ENCODE assay signal across 8 mouse cellular contexts in genomic region chr11:76028072-76028465, GRCm38 (mm10). TPM values are rescaled to one million over a fixed set of nuclear protein-coding genes. Genes with fewer than 3 reads are reported as not detected.
DNase-seq lines count a peak whose midpoint lies in the region; ATAC-seq and TF ChIP-seq lines count a peak whose summit lies in the region.

No protein-coding gene starts in this region.

- H3K4me2 ChIP-seq in kidney, embryonic 15.5 days: peak overlapping the region; percentile 88
- peak overlapping the region; percentile 85 for H3K4me2 ChIP-seq in heart, embryonic 16.5 days (ENCODE audit: low read depth, low read length)
- H3K4me2 ChIP-seq in liver, embryonic 11.5 days: peak overlapping the region; percentile 99

- peak overlapping the region; percentile 81 for H3K4me3 ChIP-seq in kidney, embryonic 15.5 days (replicated peaks)
- H3K4me3 ChIP-seq in bone marrow macrophage, adult 2 months (ENCODE audit: insufficient read depth, low read length): peak overlapping the region; percentile 67
- peak overlapping the region; percentile 73 for H3K4me3 ChIP-seq in heart, embryonic 16.5 days (ENCODE audit: low read length)
- peak overlapping the region; percentile 75 for H3K4me3 ChIP-seq in liver, embryonic 11.5 days (ENCODE audit: low read depth, low read length)

- peak; percentile 20; the same call in 1 of the 2 replicates for ATAC-seq in kidney, embryonic 15.5 days (replicated peaks; ENCODE audit: low FRiP score)
- ATAC-seq in heart, embryonic 16.5 days (replicated peaks; ENCODE audit: extremely low read depth, insufficient read depth, low FRiP score): peak; percentile 15; the same call in 1 of the 2 replicates
- ATAC-seq in liver, embryonic 11.5 days (replicated peaks; ENCODE audit: low FRiP score): peak; percentile 6; the same call in 1 of the 2 replicates

- H3K4me1 ChIP-seq in kidney, embryonic 15.5 days: peaks cover 37% of the 10 kb centered on the region
- no peaks in the 10 kb centered on the region for H3K4me1 ChIP-seq in bone marrow macrophage, adult 2 months (ENCODE audit: control insufficient read depth, insufficient read depth, low read length)
- peaks cover 8% of the 10 kb centered on the region for H3K4me1 ChIP-seq in heart, embryonic 16.5 days (ENCODE audit: control insufficient read depth, insufficient read depth, low read length)
- peaks cover 8% of the 10 kb centered on the region; the same call in 1 of the 2 replicates for H3K4me1 ChIP-seq in liver, embryonic 11.5 days (replicated peaks; ENCODE audit: control insufficient read depth, insufficient read depth, low read length)

- H3K27ac ChIP-seq in kidney, embryonic 15.5 days: peak overlapping the region; percentile 84
- no peak overlapping the region for H3K27ac ChIP-seq in bone marrow macrophage, adult 2 months (ENCODE audit: insufficient read depth, low read depth, low read length)
- peak overlapping the region; percentile 32; the same call in 1 of the 2 replicates for H3K27ac ChIP-seq in heart, embryonic 16.5 days (ENCODE audit: low read length)
- H3K27ac ChIP-seq in liver, embryonic 11.5 days (ENCODE audit: low read depth, low read length): no peak overlapping the region

- no peak for TF ChIP-seq CTCF in bone marrow macrophage, adult 2 months (IDR thresholded peaks at IDR 0.05; ENCODE audit: low read depth, low read length)

- DNase-seq in kidney, adult 11 months: no peak
- peak; percentile 61 for DNase-seq in liver, embryonic 11.5 days (ENCODE audit: low spot score)
- peak; percentile 8 for DNase-seq in splenic B cell, adult 2 months (ENCODE audit: low read depth, low spot score)
- DNase-seq in right cerebral cortex, postnatal 25 days: no peak
- no peak for DNase-seq in retina, embryonic 14.5 days (ENCODE audit: low spot score)

- H3K27me3 ChIP-seq in kidney, embryonic 15.5 days: peaks cover 5% of the 10 kb centered on the region; the same call in 1 of the 2 replicates
- H3K27me3 ChIP-seq in heart, embryonic 16.5 days (ENCODE audit: control insufficient read depth, insufficient read depth, low read length): no peaks in the 10 kb centered on the region; the same call in 1 of the 2 replicates
- H3K27me3 ChIP-seq in liver, embryonic 11.5 days (replicated peaks; ENCODE audit: control insufficient read depth, insufficient read depth, low read length): peaks cover 16% of the 10 kb centered on the region
- H3K27me3 ChIP-seq in splenic B cell, adult 2 months (ENCODE audit: control insufficient read depth, insufficient read depth, low read length, poor library complexity, severe bottlenecking): no peaks in the 10 kb centered on the region

- H3K36me3 ChIP-seq in kidney, embryonic 15.5 days: peaks cover 11% of the 10 kb centered on the region
- H3K36me3 ChIP-seq in heart, embryonic 16.5 days (ENCODE audit: control insufficient read depth, insufficient read depth): no peaks in the 10 kb centered on the region
- no peaks in the 10 kb centered on the region for H3K36me3 ChIP-seq in liver, embryonic 11.5 days (ENCODE audit: control insufficient read depth, insufficient read depth, low read length)
- peaks cover 5% of the 10 kb centered on the region for H3K36me3 ChIP-seq in splenic B cell, adult 2 months (ENCODE audit: control insufficient read depth, insufficient read depth, low read length, poor library complexity, severe bottlenecking)

- TF ChIP-seq POLR2A in bone marrow macrophage, adult 2 months (IDR thresholded peaks at IDR 0.05; ENCODE audit: borderline replicate concordance, low read depth, low read length): no peak

- WGBS in kidney, embryonic 15.5 days: 5% methylated on average over 10 of the region's 14 CpGs
- 6% methylated on average over 11 of the region's 14 CpGs for WGBS in heart, embryonic 16.5 days
- WGBS in liver, embryonic 11.5 days: 4% methylated on average over 10 of the region's 14 CpGs

- no peaks in the 10 kb centered on the region for H3K9me3 ChIP-seq in kidney, embryonic 15.5 days (replicated peaks)
- no peaks in the 10 kb centered on the region for H3K9me3 ChIP-seq in heart, embryonic 16.5 days (replicated peaks; ENCODE audit: control insufficient read depth, low read length)
- H3K9me3 ChIP-seq in liver, embryonic 11.5 days (ENCODE audit: control insufficient read depth, low read length): no peaks in the 10 kb centered on the region

- peak overlapping the region; percentile 70 for H3K9ac ChIP-seq in kidney, embryonic 15.5 days
- peak overlapping the region; percentile 82 for H3K9ac ChIP-seq in heart, embryonic 16.5 days (ENCODE audit: low read length)
- H3K9ac ChIP-seq in liver, embryonic 11.5 days (ENCODE audit: low read depth, low read length): peak overlapping the region; percentile 75

RNA-seq across cellular contexts. Expression of gene Rflnb, which starts 0.5 kb away (rescaled TPM):
- 27.7 and 30.6 TPM in 2 replicates for polyA plus RNA-seq in kidney, embryonic 15.5 days (2015; fragmentation: Nextera tagmentation; extraction: Ambion mirVana)
- polyA plus RNA-seq in bone marrow macrophage, adult 2 months (2012; ENCODE audit: insufficient read depth, insufficient read length, missing spikeins): not detected in 2 replicates
- 14.9 and 16.8 TPM in 2 replicates for polyA plus RNA-seq in heart, embryonic 16.5 days (2015; fragmentation: Nextera tagmentation; extraction: Ambion mirVana)
- 7.5 and 7.9 TPM in 2 replicates for polyA plus RNA-seq in liver, embryonic 11.5 days (2014; fragmentation: Nextera tagmentation; extraction: Ambion mirVana)

RNA-seq across cellular contexts. Expression of gene 1700016K19Rik, which starts 28.4 kb away (rescaled TPM):
- 0.40 TPM in 1 of 2 replicates, not detected in the other for polyA plus RNA-seq in kidney, embryonic 15.5 days (2015; fragmentation: Nextera tagmentation; extraction: Ambion mirVana)
- polyA plus RNA-seq in bone marrow macrophage, adult 2 months (2012; ENCODE audit: insufficient read depth, insufficient read length, missing spikeins): not detected in 2 replicates
- 0.93 and 1.7 TPM in 2 replicates for polyA plus RNA-seq in heart, embryonic 16.5 days (2015; fragmentation: Nextera tagmentation; extraction: Ambion mirVana)
- polyA plus RNA-seq in liver, embryonic 11.5 days (2014; fragmentation: Nextera tagmentation; extraction: Ambion mirVana): not detected in 2 replicates

Comparison
In these comparisons a context has a peak if more than half of its experiments do, and no peak if none do; other contexts are left out.
1. H3K27ac ChIP-seq: peak in kidney, embryonic 15.5 days (single experiment) and heart, embryonic 16.5 days (single experiment); none in bone marrow macrophage, adult 2 months (single experiment) and liver, embryonic 11.5 days (single experiment).
2. DNase-seq: peak in liver, embryonic 11.5 days (single experiment) and splenic B cell, adult 2 months (single experiment); none in kidney, adult 11 months (single experiment), right cerebral cortex, postnatal 25 days (single experiment) and retina, embryonic 14.5 days (single experiment).
3. Peak in every context shown above with its lines, with median percentiles within 50 percentile points of each other: ATAC-seq, H3K4me2 ChIP-seq, H3K4me3 ChIP-seq and H3K9ac ChIP-seq.